Mouse (Mus musculus): ENCODE data around the gene Ghrh. TPM values are rescaled to one million over a fixed set of nuclear protein-coding genes. Genes with fewer than 3 reads are reported as not detected.
"Not testable (repeated sequence)": the region's sequence is repeated elsewhere in the genome, so short reads cannot be mapped to it uniquely, and the experiment has no call there.

Ghrh gene
- polyA plus RNA-seq (2015; fragmentation: Nextera tagmentation; extraction: Ambion mirVana), result 1.8 TPM in 1 of 2 replicates, not detected in the other

DNA sequence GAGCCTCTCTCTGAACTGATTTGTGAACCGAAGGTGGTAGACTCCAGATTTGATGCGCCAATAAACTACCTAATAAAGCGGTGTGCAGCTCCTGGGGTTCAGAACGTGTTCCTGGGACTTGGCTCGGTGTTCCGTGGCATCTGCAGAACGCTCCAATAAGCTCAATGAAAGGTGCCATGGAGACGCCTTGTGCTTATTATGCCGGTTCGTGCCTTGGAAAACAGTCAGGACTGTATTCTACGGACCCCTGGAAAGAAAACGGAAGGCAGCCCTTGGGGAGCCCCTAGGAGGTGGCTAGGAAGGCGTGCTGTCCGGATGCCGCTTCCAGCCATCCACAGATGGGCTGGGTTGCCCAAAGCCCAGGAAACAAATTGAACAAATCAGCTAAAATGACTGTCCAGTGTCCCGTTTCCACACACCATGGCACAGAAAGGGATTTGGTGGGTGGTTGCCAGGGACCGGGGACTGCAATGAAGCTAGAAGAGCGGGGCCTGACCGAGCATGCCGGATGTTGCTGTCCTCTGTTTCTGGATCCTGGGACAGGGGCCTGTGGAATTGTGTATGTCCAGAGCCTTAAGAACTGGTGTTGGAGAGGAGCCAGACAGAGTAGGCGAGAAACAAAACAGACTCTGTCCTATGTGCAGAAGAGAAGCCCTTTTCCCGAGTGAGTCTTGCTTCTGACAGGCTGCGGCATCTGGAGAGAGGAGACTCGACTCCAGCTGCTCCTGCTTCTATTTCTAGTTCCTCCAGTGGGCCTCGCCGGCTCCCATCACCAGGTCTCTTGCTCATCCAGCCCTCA, at the start of gene Ghrh:
TSS of gene Ghrh (minus strand) at position 146 of the 799 bp plus-strand sequence.
- ATAC-seq (ENCODE audit: low FRiP score), result peak; percentile 70
- no peak within 1 kb of the TSS for H3K4me3 ChIP-seq (replicated peaks)
- H3K27ac ChIP-seq (replicated peaks), result peak within 1 kb of the TSS; percentile 91
- peak within 1 kb of the TSS; percentile 27 for H3K4me2 ChIP-seq
- H3K9ac ChIP-seq (replicated peaks), result peak within 1 kb of the TSS; percentile 36
- no peaks in the 10 kb centered on the region for H3K9me3 ChIP-seq (replicated peaks)
- H3K36me3 ChIP-seq, result no peaks in the 10 kb centered on the region
- H3K27me3 ChIP-seq (replicated peaks), result no peaks in the 10 kb centered on the region
- WGBS, result 28% methylated on average over 26 of the region's 26 CpGs
- peaks cover 51% of the 10 kb centered on the region for H3K4me1 ChIP-seq

DNA sequence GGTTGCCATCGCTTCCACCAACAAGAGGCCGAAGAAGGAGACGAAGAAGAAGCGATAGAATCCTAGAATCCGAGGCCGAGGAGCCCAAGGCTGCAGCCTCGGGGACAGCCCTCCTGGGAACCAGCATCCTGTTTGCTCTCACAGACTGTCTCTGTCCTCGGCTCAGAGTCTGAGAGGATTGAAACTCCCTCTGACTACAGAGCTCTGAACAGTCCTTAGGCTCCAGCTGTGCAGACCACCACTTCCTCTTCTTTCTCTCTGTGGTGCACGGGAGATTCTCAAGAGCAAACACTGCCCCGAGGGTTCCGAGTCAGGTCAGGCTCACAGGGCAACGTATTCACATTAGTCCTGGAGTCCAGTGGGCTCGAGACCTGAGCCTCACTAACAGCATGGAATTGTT, 48.7 kb upstream of the Ghrh start:
- no peaks in the 10 kb centered on the region for H3K27me3 ChIP-seq (replicated peaks)
- peak overlapping the region; percentile 45; the same call in 1 of the 2 replicates for H3K27ac ChIP-seq (replicated peaks)
- no peak for ATAC-seq (ENCODE audit: low FRiP score)
- H3K4me2 ChIP-seq, result no peak overlapping the region
- 0 out of 2 replicates have a peak, but pooled peaks cover 11% of the 10 kb centered on the region for H3K4me1 ChIP-seq
- H3K9ac ChIP-seq (replicated peaks), result no peak overlapping the region
- no peak overlapping the region for H3K4me3 ChIP-seq (replicated peaks)
- H3K36me3 ChIP-seq, result peaks cover 29% of the 10 kb centered on the region
- no peaks in the 10 kb centered on the region for H3K9me3 ChIP-seq (replicated peaks)
- WGBS, result 61% methylated on average over 13 of the region's 13 CpGs

DNA sequence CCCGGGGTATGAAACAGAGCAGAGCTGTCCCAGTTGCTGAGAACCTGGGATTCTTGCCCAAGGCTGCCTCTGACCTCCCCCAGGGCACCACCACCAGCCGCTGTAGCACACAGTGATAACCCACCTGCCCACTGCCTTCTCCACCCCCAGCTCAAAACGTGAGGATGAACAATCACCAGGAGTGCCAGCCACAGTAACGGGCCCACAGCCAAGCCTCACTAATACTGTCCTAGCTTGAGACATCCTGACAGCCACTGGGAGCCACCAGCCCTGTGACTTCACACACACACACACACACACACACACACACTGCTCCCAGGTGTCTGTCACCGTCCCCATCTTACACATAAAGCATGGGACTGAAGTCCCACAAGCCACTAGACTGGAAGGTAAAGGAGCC, 48.1 kb upstream of the Ghrh start:
- H3K9me3 ChIP-seq (replicated peaks), result no peaks in the 10 kb centered on the region
- H3K4me1 ChIP-seq, result 0 out of 2 replicates have a peak, but pooled peaks cover 11% of the 10 kb centered on the region
- peaks cover 29% of the 10 kb centered on the region for H3K36me3 ChIP-seq
- H3K27ac ChIP-seq (replicated peaks), result 0 out of 2 replicates have a peak overlapping the region, but pooled peaks have one; percentile 45
- no peak for ATAC-seq (ENCODE audit: low FRiP score)
- no peaks in the 10 kb centered on the region for H3K27me3 ChIP-seq (replicated peaks)
- no peak overlapping the region for H3K4me2 ChIP-seq
- WGBS, result 56% methylated on average over 5 of the region's 5 CpGs
- no peak overlapping the region for H3K4me3 ChIP-seq (replicated peaks)
- no peak overlapping the region for H3K9ac ChIP-seq (replicated peaks)

DNA sequence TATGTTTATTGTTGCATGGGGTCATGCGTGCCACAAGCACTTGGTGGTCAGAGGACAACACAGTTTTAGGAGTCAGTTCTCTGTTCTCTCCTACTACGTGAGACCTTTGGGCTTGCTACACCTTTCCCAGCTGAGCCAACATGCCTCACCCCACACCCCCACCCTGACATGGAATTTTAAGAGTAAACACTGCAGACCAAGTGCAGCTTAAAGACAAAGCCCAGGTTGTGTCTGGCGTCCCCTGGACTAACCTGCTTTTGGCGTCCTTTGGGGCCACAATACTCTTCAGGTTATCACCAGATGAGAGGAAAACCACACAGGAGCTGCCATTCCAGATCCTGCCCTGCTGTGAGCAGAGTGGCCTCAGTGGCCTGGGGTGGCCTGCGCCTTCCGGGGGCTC, 47.6 kb upstream of the Ghrh start:
- Histone ChIP-seq H3K9ac (replicated peaks) (no peak overlapping the region), H3K4me1 (0 out of 2 replicates have a peak, but pooled peaks cover 11% of the 10 kb centered on the region), H3K36me3 (peaks cover 29% of the 10 kb centered on the region), H3K9me3 (replicated peaks) (no peaks in the 10 kb centered on the region), H3K27ac (replicated peaks) (no peak overlapping the region), H3K27me3 (replicated peaks) (no peaks in the 10 kb centered on the region), H3K4me2 (no peak overlapping the region), H3K4me3 (replicated peaks) (no peak overlapping the region)
- no peak for ATAC-seq (ENCODE audit: low FRiP score)
- 64% methylated on average over 6 of the region's 6 CpGs for WGBS

DNA sequence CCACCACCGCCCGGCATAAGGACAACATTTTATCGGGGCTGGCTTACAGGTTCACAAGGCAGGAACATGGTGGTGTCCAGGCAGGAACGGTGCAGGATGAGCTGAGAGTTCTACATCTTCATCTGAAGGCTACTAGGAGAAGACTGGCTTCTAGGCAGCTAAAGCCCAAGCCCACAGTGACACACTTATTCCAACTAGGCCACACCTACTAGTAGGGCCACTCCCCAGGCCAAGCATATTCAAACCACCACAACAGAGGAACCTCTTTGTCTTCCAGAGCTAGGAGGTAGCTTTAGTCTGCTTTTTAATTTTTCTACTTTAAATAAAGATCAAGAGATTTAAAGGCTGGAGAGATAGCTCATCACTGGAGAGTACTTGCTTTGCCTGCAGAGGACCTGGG, 46.2 kb upstream of the Ghrh start:
- H3K4me1 ChIP-seq, result 0 out of 2 replicates have a peak, but pooled peaks cover 11% of the 10 kb centered on the region
- H3K9ac ChIP-seq (replicated peaks), result no peak overlapping the region
- no peaks in the 10 kb centered on the region for H3K9me3 ChIP-seq (replicated peaks)
- no peak overlapping the region for H3K4me3 ChIP-seq (replicated peaks)
- H3K27me3 ChIP-seq (replicated peaks), result no peaks in the 10 kb centered on the region
- peaks cover 27% of the 10 kb centered on the region for H3K36me3 ChIP-seq
- ATAC-seq (ENCODE audit: low FRiP score), result no peak
- no peak overlapping the region for H3K27ac ChIP-seq (replicated peaks)
- WGBS, result 98% methylated on average over 4 of the region's 4 CpGs
- no peak overlapping the region for H3K4me2 ChIP-seq

DNA sequence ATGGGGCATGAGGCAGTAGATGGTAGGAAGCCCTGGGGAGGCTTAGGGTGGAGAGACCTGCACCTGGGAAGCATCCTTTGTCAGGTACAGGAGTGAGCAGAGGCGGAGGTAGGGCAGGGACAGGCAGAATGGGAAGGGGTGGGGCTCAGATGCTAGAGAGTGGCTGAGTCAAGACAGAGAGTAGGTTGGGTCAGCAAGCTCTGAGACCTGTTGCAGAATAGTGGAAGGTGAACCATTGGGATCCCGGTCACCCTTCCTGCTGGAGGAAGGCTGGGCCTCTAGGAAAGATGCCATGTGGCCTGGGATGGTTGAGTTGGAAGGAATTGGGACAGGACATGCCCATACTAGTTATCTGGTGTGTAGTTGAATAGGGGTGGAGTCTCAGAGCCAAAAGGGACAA, 45.0 kb upstream of the Ghrh start:
- ATAC-seq (ENCODE audit: low FRiP score), result no peak
- H3K9ac ChIP-seq (replicated peaks), result no peak overlapping the region
- H3K4me1 ChIP-seq, result 0 out of 2 replicates have a peak, but pooled peaks cover 11% of the 10 kb centered on the region
- no peaks in the 10 kb centered on the region for H3K9me3 ChIP-seq (replicated peaks)
- no peak overlapping the region for H3K27ac ChIP-seq (replicated peaks)
- H3K27me3 ChIP-seq (replicated peaks), result no peaks in the 10 kb centered on the region
- WGBS, result 98% methylated on average over 2 of the region's 2 CpGs
- no peak overlapping the region for H3K4me3 ChIP-seq (replicated peaks)
- H3K4me2 ChIP-seq, result no peak overlapping the region
- H3K36me3 ChIP-seq, result peaks cover 18% of the 10 kb centered on the region

DNA sequence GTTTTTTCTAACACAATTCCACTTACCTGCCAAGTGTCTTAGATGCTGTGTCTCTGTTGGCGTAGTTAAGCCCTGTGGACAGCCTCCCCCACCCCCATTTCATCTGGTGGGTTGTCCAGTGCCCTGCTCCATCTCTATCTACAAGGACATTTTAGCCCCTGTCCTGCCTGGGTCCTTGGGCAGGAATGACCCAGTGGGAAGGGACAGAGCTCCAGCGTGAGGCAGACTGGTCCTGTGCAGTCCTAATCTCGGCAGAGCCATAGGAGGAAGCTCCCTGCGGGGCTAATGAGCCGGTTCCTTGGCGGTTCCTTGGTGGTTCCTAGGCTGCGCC, 42.2 kb upstream of the Ghrh start:
- Histone ChIP-seq H3K27ac (replicated peaks) (no peak overlapping the region), H3K4me1 (peaks cover 5% of the 10 kb centered on the region; the same call in 1 of the 2 replicates), H3K9ac (replicated peaks) (no peak overlapping the region), H3K4me2 (no peak overlapping the region), H3K4me3 (replicated peaks) (no peak overlapping the region), H3K27me3 (replicated peaks) (no peaks in the 10 kb centered on the region), H3K9me3 (replicated peaks) (no peaks in the 10 kb centered on the region), H3K36me3 (0 out of 2 replicates have a peak, but pooled peaks cover 4% of the 10 kb centered on the region)
- ATAC-seq (ENCODE audit: low FRiP score), result no peak
- 83% methylated on average over 7 of the region's 7 CpGs for WGBS

DNA sequence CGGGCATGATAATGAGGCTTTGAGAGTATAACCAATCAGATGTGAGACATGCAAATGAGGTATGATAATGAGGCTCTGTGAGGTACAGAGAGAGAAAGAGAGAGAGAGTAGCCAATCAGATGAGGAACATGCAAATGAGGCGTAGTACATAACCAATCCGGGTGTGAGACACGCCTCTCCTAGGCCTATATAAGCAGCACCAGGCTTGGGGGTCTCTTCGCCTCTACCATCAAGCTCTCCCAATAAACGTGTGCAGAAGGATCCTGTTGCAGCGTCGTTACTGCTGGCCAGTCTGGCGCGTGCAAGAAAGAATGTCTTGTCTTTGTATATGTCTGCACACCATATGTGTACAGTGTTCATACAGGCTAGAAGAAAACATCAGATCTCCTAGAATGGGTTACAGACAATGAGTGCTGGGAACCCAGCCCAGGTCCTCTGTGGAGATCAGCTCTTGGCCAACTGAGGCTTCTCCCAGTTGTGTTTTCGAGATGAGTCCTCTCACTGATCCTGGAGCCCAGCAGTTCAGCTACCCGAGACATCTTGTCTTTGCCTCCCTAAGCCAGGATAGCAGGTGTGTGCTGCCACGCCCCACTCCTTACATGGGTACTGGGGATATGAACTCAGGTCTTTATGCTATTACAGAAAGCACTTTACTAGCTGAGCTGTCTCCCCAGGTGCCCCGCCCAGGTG, 41.7 kb upstream of the Ghrh start:
- not testable (repeated sequence) for H3K4me2 ChIP-seq; H3K27ac ChIP-seq (replicated peaks); H3K36me3 ChIP-seq; H3K9me3 ChIP-seq (replicated peaks); H3K4me1 ChIP-seq; H3K27me3 ChIP-seq (replicated peaks); ATAC-seq (ENCODE audit: low FRiP score); H3K9ac ChIP-seq (replicated peaks); H3K4me3 ChIP-seq (replicated peaks)
- 94% methylated on average over 14 of the region's 14 CpGs for WGBS

DNA sequence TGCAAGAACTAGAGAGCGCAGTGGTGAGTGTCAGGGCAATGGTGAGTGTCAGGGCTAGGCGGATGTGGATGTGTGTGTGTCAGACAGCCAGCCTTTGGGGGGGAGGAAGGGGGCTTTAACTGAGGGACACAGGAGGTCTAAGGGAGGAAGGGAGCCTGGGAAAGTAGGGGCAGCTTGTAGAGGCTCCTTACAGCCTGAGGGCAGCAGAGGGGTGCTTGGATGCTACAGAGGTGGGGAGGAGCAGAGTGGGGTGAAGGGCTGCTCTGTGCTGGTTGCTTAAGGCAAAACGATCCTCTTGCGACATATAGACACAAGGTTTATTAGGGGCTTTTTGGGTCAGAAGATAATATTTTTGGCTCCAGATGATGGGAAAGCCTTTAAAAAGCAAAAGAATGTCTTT, 37.5 kb upstream of the Ghrh start:
- H3K27me3 ChIP-seq (replicated peaks), result no peaks in the 10 kb centered on the region
- no peak overlapping the region for H3K9ac ChIP-seq (replicated peaks)
- no peaks in the 10 kb centered on the region for H3K9me3 ChIP-seq (replicated peaks)
- peak overlapping the region; percentile 41 for H3K27ac ChIP-seq (replicated peaks)
- no peak overlapping the region for H3K4me3 ChIP-seq (replicated peaks)
- peaks cover 11% of the 10 kb centered on the region; the same call in 1 of the 2 replicates for H3K36me3 ChIP-seq
- H3K4me2 ChIP-seq, result no peak overlapping the region
- peaks cover 11% of the 10 kb centered on the region; the same call in 1 of the 2 replicates for H3K4me1 ChIP-seq
- ATAC-seq (ENCODE audit: low FRiP score), result no peak
- WGBS, result 69% methylated on average over 4 of the region's 4 CpGs

DNA sequence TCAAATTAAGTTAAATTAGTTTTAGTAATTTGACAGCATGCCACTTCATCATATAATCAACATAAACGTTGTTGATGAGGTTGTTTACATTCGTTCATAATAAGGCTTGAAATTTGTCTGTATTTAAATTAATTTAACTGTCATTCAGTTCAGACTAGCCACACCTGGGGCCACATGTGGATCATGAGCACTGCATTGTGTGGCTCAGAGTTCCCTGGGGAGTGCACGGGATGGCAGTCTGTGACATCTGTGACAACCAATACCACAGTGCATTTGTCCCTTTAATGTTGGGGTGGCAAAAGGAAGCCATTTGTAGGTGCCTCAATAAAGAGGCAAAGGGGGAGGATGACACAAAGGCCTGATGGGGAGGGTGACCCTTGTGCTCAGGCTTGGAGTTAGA, 29.7 kb upstream of the Ghrh start:
- peaks cover 13% of the 10 kb centered on the region; the same call in 1 of the 2 replicates for H3K36me3 ChIP-seq
- H3K4me3 ChIP-seq (replicated peaks), result no peak overlapping the region
- no peak overlapping the region for H3K9ac ChIP-seq (replicated peaks)
- ATAC-seq (ENCODE audit: low FRiP score), result no peak
- H3K27me3 ChIP-seq (replicated peaks), result no peaks in the 10 kb centered on the region
- H3K27ac ChIP-seq (replicated peaks), result no peak overlapping the region
- 15% methylated on average over 3 of the region's 3 CpGs for WGBS
- peaks cover 31% of the 10 kb centered on the region for H3K4me1 ChIP-seq
- H3K9me3 ChIP-seq (replicated peaks), result no peaks in the 10 kb centered on the region
- H3K4me2 ChIP-seq, result no peak overlapping the region

DNA sequence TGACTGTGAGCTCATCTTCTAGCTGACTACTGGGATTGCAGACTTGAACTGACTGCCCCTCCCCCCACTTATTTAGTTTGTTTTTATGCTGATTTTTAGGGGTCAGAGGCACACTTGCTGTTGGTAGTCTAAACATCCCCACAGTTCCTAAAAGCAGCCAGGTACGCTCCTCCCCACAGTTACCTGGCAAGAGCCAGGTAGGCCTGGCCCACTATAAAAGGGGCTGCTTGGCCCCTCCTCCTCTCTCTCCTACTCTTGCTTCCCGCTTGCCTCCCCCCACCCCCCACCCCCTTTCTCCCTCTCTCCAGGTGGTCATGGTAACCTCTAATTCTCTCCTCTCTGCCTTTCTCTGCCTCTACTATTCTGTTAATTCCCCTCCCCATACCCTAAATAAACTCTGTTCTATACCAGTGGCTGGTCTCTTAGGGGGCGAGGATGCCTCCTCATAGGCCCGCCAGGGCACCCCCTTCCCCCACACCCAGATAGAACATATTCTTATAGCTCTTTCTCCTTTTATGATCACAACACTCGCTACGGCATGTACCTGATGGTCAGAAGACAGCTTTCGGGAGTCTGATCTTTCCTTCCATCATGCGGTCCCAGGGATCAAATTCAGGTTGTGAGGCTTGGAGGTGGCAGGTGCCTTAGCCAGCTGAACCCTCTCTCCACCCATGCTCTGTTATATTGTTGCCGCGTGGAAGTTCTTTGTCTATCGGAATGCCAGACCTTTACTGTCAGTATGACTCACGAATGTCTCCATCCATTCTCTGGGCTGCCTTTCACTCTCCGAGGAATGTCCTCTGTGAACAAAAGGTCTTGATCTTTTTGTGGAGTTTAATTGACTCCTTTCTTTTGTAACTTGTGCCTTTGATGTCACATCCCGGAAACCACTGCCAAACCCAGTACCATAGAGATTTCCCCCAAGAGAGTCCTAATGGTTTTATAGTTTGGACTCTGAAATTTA, 28.8 kb upstream of the Ghrh start:
- peak; percentile 41; the same call in 1 of the 2 replicates for ATAC-seq (ENCODE audit: low FRiP score)
- H3K36me3 ChIP-seq, result peaks cover 13% of the 10 kb centered on the region; the same call in 1 of the 2 replicates
- peak overlapping the region; percentile 9; the same call in 1 of the 2 replicates for H3K4me3 ChIP-seq (replicated peaks)
- peak overlapping the region; percentile 17; the same call in 1 of the 2 replicates for H3K9ac ChIP-seq (replicated peaks)
- peak overlapping the region; percentile 44 for H3K4me2 ChIP-seq
- H3K4me1 ChIP-seq, result peaks cover 35% of the 10 kb centered on the region
- H3K27ac ChIP-seq (replicated peaks), result 0 out of 2 replicates have a peak overlapping the region, but pooled peaks have one; percentile 37
- WGBS, result 8% methylated on average over 14 of the region's 14 CpGs
- no peaks in the 10 kb centered on the region for H3K27me3 ChIP-seq (replicated peaks)
- H3K9me3 ChIP-seq (replicated peaks), result no peaks in the 10 kb centered on the region

All from neural tube, embryonic 15.5 days (tissue).